Mouse (Mus musculus) kidney, embryonic 15.5 days (tissue): ENCODE results near the gene Sox13. TPM values are rescaled to one million over a fixed set of nuclear protein-coding genes. Genes with fewer than 3 reads are reported as not detected.

Source experiments
- ATAC-seq: fragments of 200-750 bp; cut with Nextera tagmentation; replicated peaks from 2 replicates; pipeline ENCODE4 v1.8.0; 2017; ENCODE audit warnings: moderate TSS enrichment; ENCODE audit not compliant: low FRiP score
- H3K27ac ChIP-seq: fragments of 300-500 bp; sonication (generic); 2 replicates; pipeline ENCODE4 v1.5.1; 2015; ENCODE audit warnings: mild to moderate bottlenecking, inconsistent platforms
- H3K27me3 ChIP-seq: fragments of 300-500 bp; sonication (generic); 2 replicates; pipeline ENCODE4 v1.6.1; 2015; ENCODE audit warnings: inconsistent platforms
- H3K36me3 ChIP-seq: fragments of 300-500 bp; sonication (generic); 2 replicates; pipeline ENCODE4 v1.6.1; 2015; ENCODE audit warnings: inconsistent platforms
- H3K4me1 ChIP-seq: fragments of 300-500 bp; sonication (generic); 2 replicates; pipeline ENCODE4 v1.6.1; 2015; ENCODE audit warnings: inconsistent platforms
- H3K4me2 ChIP-seq: fragments of 300-500 bp; sonication (generic); 2 replicates; pipeline ENCODE4 v1.6.1; 2015; ENCODE audit warnings: moderate library complexity, mild to moderate bottlenecking, inconsistent platforms
- H3K4me3 ChIP-seq: fragments of 300-500 bp; sonication (generic); replicated peaks from 2 replicates; pipeline ENCODE4 v1.5.1; 2015; ENCODE audit warnings: mild to moderate bottlenecking, inconsistent platforms
- H3K9ac ChIP-seq: fragments of 300-500 bp; sonication (generic); 2 replicates; pipeline ENCODE4 v1.6.1; 2015; ENCODE audit warnings: mild to moderate bottlenecking, inconsistent platforms
- H3K9me3 ChIP-seq: fragments of 300-500 bp; sonication (generic); replicated peaks from 2 replicates; pipeline ENCODE4 v1.6.1; 2016; ENCODE audit warnings: inconsistent platforms
- WGBS: fragments of 180-500 bp; shearing (Covaris S2); methylation state at CpG from one replicate; pipeline ENCODE4 v1.1.7; 2015; ENCODE audit warnings: mixed read lengths; 5-methylcytosine and 5-hydroxymethylcytosine counted together
- polyA plus RNA-seq: library from polyadenylated mRNA; unstranded; fragments of >200 nt; fragmentation: Nextera tagmentation; extraction: Ambion mirVana; gene quantifications from 2 replicates; pipeline ENCODE4 v1.2.1, GENCODE M21; 2015

The Sox13 gene
- polyA plus RNA-seq, 1 experiment from 2014 or later, result 16.2 TPM

DNA sequence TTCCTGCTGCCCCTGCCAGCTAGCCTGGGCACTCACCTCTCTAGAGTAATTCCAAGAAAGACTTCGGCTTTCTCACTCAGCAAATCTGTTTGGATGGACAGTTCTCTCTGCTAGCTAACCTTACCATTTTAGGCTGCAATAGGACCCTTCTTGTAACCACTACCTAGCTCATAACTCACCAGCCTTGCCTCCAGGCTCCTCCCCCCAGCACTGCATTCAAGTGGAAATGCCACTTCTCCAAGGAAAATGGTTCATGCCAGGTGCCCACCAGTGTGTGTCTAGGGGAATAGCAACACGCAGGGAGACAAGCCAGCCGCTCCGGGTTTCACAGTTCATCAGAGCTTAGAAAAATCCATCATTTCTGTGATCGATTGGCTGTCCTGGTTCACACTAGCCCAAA, 46.6 kb downstream of the Sox13 start:
- no peaks in the 10 kb centered on the region for H3K36me3 ChIP-seq
- 61% methylated on average over 5 of the region's 5 CpGs for WGBS
- no peak for ATAC-seq

DNA sequence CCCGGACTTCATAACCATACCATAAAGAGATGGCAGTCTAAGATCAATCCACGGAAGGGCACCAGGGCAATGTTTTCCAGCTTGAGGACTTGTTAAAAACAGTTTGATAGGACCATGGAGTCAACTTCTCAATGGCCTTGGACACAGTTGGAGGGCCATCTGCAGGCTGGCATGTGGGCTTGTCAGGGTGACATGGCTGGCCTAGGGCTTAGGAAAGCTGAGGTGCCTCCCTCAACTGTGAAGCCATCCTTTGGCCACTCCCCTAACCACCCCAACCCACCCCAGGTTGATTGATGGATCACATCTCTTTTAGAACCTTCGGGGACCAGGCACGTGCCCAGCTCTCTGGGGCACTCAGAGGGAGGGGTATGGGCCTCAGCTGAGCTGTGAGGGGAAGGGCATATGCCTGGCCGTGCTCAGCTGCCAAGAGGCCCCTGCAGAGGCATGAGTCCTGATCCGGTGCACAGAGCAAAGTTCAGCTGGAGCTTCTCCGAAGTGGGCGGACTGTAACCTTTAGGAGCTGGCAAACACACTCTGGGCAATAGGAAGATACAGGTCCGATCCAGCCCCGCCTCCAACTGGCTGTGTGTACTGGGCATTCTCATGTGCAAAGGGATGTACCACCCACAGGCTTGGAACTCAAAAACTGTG, 48.4 kb downstream of the Sox13 start:
- H3K27me3 ChIP-seq, result no peaks in the 10 kb centered on the region
- H3K9me3 ChIP-seq, result no peaks in the 10 kb centered on the region
- peaks cover 32% of the 10 kb centered on the region for H3K4me1 ChIP-seq
- peak; percentile 59 for ATAC-seq
- H3K4me3 ChIP-seq, result no peak overlapping the region
- WGBS, result 50% methylated on average over 10 of the region's 10 CpGs
- H3K36me3 ChIP-seq, result no peaks in the 10 kb centered on the region
- no peak overlapping the region for H3K27ac ChIP-seq
- no peak overlapping the region for H3K4me2 ChIP-seq
- no peak overlapping the region for H3K9ac ChIP-seq

More for the DNA sequence above, 46.6 kb downstream of the Sox13 start:
- no peaks in the 10 kb centered on the region for H3K9me3 ChIP-seq
- no peak overlapping the region for H3K9ac ChIP-seq
- H3K4me3 ChIP-seq, result no peak overlapping the region
- H3K27ac ChIP-seq, result no peak overlapping the region
- no peak overlapping the region for H3K4me2 ChIP-seq
- no peaks in the 10 kb centered on the region for H3K27me3 ChIP-seq
- H3K4me1 ChIP-seq, result peaks cover 33% of the 10 kb centered on the region

DNA sequence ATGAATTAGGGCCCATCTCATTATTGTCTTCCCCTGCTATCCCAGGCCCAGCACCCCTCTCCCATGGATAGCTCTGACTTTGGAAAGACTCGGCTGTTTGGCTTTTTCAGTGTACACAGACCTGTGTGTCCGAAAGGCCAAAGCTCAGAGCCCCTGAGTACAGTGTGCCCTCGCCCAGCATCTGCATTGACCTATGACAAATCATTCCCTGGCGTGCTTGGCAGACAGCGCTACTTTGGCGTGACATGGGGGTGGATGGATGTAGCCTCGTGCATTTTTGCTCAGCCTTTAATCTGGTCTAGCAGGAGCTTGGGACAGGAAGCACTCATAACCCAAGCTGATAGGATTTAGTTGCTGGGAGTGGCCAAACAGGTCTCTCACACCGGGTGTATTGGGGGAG, 52.1 kb downstream of the Sox13 start:
- WGBS, result 49% methylated on average over 8 of the region's 8 CpGs
- Histone ChIP-seq H3K4me1 (peaks cover 20% of the 10 kb centered on the region), H3K27ac (no peak overlapping the region), H3K9ac (no peak overlapping the region), H3K9me3 (no peaks in the 10 kb centered on the region), H3K36me3 (no peaks in the 10 kb centered on the region), H3K4me3 (no peak overlapping the region), H3K4me2 (no peak overlapping the region), H3K27me3 (no peaks in the 10 kb centered on the region)
- no peak for ATAC-seq

DNA sequence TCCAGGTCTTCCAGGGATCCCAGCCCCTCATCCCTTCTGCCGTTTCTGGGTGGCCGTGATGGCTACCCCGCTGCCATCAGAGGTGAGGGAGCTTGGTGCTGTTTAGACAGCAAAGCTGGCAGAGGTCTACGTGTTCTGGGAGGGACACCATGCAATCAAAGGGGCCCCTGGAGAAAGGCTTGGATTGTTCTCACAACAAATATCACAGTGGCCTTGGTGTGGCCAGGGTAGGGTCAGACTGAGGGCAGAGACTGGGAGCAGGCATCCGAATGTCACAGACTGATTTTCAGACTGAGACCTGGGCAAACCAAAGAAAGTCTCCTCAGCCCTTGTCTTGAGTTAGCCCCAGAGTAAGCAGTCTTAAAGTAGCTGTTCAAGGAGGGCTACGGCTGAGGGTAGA, 52.7 kb downstream of the Sox13 start:
- peaks cover 20% of the 10 kb centered on the region for H3K4me1 ChIP-seq
- H3K4me3 ChIP-seq, result no peak overlapping the region
- no peak for ATAC-seq
- H3K9me3 ChIP-seq, result no peaks in the 10 kb centered on the region
- WGBS, result 79% methylated on average over 6 of the region's 6 CpGs
- no peak overlapping the region for H3K4me2 ChIP-seq
- no peak overlapping the region for H3K27ac ChIP-seq
- H3K9ac ChIP-seq, result no peak overlapping the region
- peaks cover 3% of the 10 kb centered on the region; the same call in 1 of the 2 replicates for H3K27me3 ChIP-seq
- H3K36me3 ChIP-seq, result no peaks in the 10 kb centered on the region

DNA sequence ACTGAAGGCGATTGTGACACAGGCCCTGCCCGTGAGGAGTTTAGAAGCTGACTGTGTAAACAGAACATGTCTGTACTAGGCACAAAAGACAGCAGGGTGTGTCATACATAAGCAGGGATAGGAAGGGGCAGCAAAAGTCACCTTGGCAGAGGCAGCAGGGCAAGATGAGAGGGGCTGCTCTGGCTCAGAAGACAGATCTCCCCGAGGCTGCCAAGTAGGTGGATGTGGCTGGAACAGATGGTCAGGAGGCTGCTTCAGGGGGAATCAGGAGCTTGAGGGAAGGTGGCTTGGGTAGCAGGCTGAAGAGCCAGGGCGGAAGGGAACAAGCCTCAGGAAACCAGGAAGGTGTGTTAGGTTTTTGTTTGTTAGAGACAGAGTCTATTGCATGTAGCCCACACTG, 53.8 kb downstream of the Sox13 start:
- Histone ChIP-seq H3K27me3 (peaks cover 12% of the 10 kb centered on the region), H3K9ac (no peak overlapping the region), H3K4me2 (no peak overlapping the region), H3K4me1 (peaks cover 20% of the 10 kb centered on the region), H3K36me3 (no peaks in the 10 kb centered on the region), H3K4me3 (no peak overlapping the region), H3K27ac (no peak overlapping the region), H3K9me3 (no peaks in the 10 kb centered on the region)
- whole genome bisulfite sequencing, result 67% methylated on average over 4 of the region's 4 CpGs
- ATAC-seq, result no peak

DNA sequence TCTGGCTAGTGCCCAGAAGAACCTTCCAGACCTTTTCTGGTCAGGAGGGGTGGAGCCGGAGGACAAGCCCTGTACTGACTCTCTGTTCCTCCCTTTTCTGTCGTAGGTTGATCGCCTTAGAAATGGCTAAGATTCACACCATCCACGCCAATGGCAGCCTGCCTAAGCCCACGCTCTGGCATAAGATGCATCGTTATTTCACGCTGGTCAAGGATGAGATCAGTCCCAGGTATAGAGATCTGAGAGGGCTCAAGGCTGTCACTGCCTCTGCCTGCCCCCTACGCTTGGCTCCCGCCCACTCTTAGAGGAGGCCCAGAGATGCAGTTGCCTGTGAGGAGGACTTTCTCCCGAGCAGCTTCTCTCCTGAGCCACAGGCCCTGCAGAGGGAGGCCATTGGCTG, 55.5 kb downstream of the Sox13 start:
- H3K27ac ChIP-seq, result no peak overlapping the region
- no peak overlapping the region for H3K9ac ChIP-seq
- ATAC-seq, result no peak
- no peak overlapping the region for H3K4me2 ChIP-seq
- WGBS, result 60% methylated on average over 10 of the region's 10 CpGs
- H3K4me1 ChIP-seq, result peaks cover 30% of the 10 kb centered on the region
- H3K36me3 ChIP-seq, result no peaks in the 10 kb centered on the region
- H3K27me3 ChIP-seq, result peaks cover 29% of the 10 kb centered on the region
- no peaks in the 10 kb centered on the region for H3K9me3 ChIP-seq
- no peak overlapping the region for H3K4me3 ChIP-seq

DNA sequence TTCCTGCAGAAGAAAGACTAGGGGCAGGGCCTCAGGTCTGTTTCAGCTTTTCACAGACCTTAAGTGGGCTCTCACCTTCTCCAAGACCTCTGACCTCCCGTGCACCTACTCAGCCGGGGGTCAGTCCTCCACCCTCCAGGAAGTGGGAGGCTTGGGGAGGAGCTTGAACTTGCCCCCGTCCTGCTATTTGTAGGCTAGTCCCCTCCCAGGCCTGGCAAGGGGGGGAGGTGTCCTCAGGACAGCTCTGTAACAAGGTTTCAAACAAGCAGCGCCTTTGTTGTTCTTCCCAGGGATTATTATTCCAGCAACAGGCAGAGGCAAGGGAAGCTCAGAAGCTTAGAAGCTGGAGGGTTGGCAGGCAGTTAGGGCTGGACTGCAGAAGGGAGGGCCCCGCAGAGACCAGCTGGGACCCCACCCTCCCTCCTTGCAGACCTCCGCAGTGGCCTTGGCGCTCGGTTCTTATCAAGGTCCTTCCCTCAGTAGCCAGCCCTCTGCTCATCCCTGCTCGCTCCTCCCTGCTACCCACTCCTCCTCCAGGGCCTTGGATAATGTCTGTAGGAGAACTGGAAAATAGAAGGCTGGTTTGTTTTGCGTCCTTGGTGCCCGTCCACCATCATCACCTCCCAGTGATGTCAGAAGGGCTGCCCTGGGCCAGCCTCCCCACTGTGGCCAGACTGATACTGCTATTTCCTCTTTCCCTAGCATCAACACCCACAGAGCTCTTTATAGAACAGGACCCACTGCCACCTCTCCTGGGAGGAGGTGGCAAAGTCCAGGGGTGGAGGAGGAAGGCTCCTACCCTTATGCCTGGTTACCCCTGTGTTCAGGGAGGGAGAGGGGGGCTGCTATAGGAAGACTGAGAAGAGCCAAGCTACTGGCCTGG, 56.3 kb downstream of the Sox13 start:
- peak overlapping the region; percentile 1; the same call in 1 of the 2 replicates for H3K4me2 ChIP-seq
- H3K36me3 ChIP-seq, result no peaks in the 10 kb centered on the region
- H3K9ac ChIP-seq, result no peak overlapping the region
- peaks cover 29% of the 10 kb centered on the region for H3K27me3 ChIP-seq
- H3K9me3 ChIP-seq, result no peaks in the 10 kb centered on the region
- 15% methylated on average over 11 of the region's 11 CpGs for WGBS
- H3K27ac ChIP-seq, result no peak overlapping the region
- peaks cover 32% of the 10 kb centered on the region for H3K4me1 ChIP-seq
- ATAC-seq, result no peak
- no peak overlapping the region for H3K4me3 ChIP-seq

DNA sequence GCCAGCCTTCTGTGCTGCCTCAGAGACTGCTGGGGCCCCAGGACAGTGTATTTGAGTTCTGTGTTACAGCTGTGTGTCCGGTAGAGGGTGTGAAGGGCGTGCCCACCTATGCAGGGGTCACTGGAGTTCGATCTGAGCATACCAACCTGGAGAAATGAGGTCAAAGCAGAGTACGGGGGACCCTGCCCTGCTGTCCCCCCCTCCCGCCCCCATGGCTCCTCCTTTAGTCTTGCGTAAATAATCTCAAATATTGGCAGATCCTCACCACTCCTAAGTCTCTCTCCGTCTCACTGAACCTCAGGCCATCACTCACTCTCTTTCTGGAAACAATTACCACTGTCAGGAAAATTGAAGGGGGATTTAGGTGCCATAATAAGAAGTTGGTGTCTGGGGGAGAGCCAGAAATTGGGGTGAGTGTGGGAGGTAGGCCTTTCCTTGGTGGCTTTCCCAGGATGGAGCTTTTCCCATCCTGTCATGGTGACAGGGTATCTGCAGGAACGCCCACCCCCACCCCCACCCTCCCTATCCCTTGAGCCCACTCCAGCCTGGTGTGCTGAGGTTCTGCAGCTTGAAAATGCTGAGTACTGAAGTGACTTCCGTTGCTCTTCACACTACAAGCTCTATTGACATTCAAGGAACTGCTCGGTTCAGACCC, 57.1 kb downstream of the Sox13 start:
- Histone ChIP-seq H3K9me3 (no peaks in the 10 kb centered on the region), H3K27me3 (peaks cover 29% of the 10 kb centered on the region), H3K4me2 (no peak overlapping the region), H3K27ac (no peak overlapping the region), H3K4me1 (peaks cover 30% of the 10 kb centered on the region), H3K9ac (no peak overlapping the region), H3K4me3 (no peak overlapping the region), H3K36me3 (no peaks in the 10 kb centered on the region)
- 40% methylated on average over 10 of the region's 10 CpGs for WGBS
- ATAC-seq, result no peak

DNA sequence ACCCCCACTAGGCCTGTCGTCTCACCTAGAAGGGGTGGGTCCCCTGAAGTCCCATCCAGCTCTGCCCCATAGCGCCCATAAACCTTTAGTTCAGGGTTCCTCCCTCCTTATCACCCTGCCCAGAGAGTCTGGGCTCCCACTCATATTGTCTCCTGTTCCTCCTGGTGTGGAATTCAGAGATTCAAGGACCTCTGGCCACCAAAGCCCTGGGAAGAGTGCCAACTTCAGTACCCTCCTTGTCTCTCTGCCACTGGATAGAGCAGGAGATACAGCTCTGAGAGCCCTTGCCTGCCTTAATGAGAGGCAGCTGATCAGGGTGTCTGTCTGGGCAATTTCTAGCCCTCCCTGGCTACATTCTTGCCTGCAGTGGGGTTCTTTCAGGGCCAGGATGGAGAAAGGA, 59.3 kb downstream of the Sox13 start:
- no peaks in the 10 kb centered on the region for H3K36me3 ChIP-seq
- no peaks in the 10 kb centered on the region for H3K9me3 ChIP-seq
- WGBS, result 67% methylated on average over 2 of the region's 2 CpGs
- no peak overlapping the region for H3K4me3 ChIP-seq
- no peak overlapping the region for H3K9ac ChIP-seq
- no peak overlapping the region for H3K27ac ChIP-seq
- ATAC-seq, result no peak
- H3K27me3 ChIP-seq, result peaks cover 32% of the 10 kb centered on the region
- H3K4me1 ChIP-seq, result peaks cover 29% of the 10 kb centered on the region
- H3K4me2 ChIP-seq, result no peak overlapping the region

DNA sequence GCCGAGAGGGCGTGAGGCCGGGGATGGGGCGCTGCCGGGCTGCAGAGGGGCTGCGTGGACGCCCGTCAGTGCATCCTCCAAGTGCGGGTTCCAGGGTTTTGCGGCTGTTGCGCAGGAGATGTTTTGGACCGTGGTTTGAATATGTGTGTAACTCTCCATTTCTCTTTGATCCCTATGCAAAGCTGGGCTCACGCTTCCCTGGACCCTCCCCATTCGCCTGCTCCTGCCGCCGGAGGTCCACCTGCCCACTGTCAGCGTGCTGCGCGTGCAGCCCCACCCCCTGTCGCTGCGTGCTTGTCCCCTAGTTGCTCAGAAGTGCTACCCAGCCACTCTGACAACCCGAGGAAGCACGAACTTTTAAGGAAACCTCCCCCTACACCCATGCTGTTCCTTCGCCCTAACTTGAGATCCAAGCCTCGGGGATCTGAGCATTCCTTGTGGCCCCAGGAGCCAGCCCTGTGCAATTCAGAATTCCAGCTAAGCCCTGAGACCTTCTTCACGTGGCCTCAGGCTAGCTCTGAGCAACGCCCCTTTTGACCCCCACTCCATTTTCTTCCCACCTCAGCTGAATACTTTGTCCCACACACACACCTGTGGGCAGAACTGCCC, 60.1 kb downstream of the Sox13 start:
- H3K4me2 ChIP-seq, result peak overlapping the region; percentile 93
- no peaks in the 10 kb centered on the region for H3K36me3 ChIP-seq
- peaks cover 32% of the 10 kb centered on the region for H3K27me3 ChIP-seq
- peak overlapping the region; percentile 63 for H3K4me3 ChIP-seq
- 0 out of 2 replicates have a peak, but pooled peaks have one; percentile 1 for ATAC-seq
- WGBS, result 3% methylated on average over 27 of the region's 27 CpGs
- H3K9me3 ChIP-seq, result no peaks in the 10 kb centered on the region
- H3K4me1 ChIP-seq, result peaks cover 29% of the 10 kb centered on the region
- H3K9ac ChIP-seq, result peak overlapping the region; percentile 55
- H3K27ac ChIP-seq, result no peak overlapping the region

DNA sequence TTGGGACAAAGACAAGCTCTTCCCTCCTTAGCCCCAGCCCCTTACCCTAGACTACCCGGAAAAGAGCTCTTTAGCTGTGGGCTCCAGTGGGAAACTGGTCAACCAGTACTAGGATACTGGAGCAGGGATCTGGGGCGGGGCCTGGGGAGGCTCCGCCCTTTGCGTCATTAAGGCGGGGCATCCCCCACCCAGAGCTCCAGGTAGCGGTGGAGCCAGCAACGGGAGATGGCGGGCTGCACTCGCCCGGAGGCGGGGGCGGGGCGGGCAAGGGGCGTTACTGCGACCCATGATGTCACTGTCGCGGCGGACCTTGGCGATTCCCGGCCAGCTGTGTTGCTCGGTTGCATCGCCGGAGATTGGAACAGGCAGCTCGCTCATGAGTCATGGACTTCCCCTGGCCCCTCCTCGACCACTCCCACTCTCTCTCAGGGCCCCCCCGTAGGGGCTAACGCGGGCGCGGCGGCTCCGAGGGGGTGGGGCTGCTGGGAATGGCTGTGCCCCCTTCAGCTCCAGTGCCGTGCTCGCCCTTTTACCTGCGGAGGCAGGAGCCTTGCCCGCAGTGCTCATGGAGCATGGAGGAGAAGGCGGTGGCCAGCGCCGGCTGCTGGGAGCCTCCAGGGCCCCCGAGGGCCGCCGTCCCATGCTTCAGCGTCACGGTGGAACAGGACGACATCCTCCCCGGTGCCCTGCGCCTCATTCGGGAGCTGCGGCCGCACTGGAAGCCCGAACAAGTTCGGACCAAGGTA, 60.7 kb downstream of the Sox13 start, which contains the start of gene Etnk2:
Gene Etnk2 (plus strand): TSS at position 297 of the 746 bp plus-strand sequence.
- Histone ChIP-seq H3K4me1 (peaks cover 25% of the 10 kb centered on the region), H3K4me3 (peak within 1 kb of the TSS; percentile 63), H3K27me3 (peaks cover 32% of the 10 kb centered on the region), H3K4me2 (peak within 1 kb of the TSS; percentile 93), H3K9me3 (no peaks in the 10 kb centered on the region), H3K9ac (peak within 1 kb of the TSS; percentile 55), H3K27ac (no peak within 1 kb of the TSS), H3K36me3 (no peaks in the 10 kb centered on the region)
- whole genome bisulfite sequencing, result 1% methylated on average over 52 of the region's 52 CpGs
- ATAC-seq, result peak; percentile 81
